Mouse (Mus musculus) megakaryocyte, embryonic 14.5 days (primary cell): ENCODE data around the gene Bak1. TPM values are rescaled to one million over a fixed set of nuclear protein-coding genes. Genes with fewer than 3 reads are reported as not detected.
"Not testable (repeated sequence)": the region's sequence is repeated elsewhere in the genome, so short reads cannot be mapped to it uniquely, and the experiment has no call there.

ENCODE experiments used
- H3K27me3 ChIP-seq: replicated peaks from 2 replicates; pipeline ENCODE3; 2012; ENCODE audit warnings: inconsistent platforms
- H3K36me3 ChIP-seq: replicated peaks from 2 replicates; pipeline ENCODE3; 2012; ENCODE audit warnings: low read length, inconsistent platforms, mixed read lengths
- H3K4me1 ChIP-seq: 2 replicates; pipeline ENCODE4 v1.6.1; 2012; ENCODE audit warnings: inconsistent platforms
- H3K4me3 ChIP-seq: replicated peaks from 2 replicates; pipeline ENCODE3; 2012; ENCODE audit warnings: moderate library complexity, mild to moderate bottlenecking, inconsistent platforms
- H3K9me3 ChIP-seq: 2 replicates; pipeline ENCODE4 v1.6.1; 2012; ENCODE audit warnings: inconsistent platforms
- FLI1 ChIP-seq: IDR thresholded peaks from 2 replicates; pipeline ENCODE4 v1.6.1; 2012; ENCODE audit warnings: low read length, inconsistent platforms, mixed read lengths
- GATA1 ChIP-seq: IDR thresholded peaks from 3 replicates; pipeline ENCODE4 v1.6.1; 2012; ENCODE audit warnings: mixed read lengths, low read length, inconsistent platforms, borderline replicate concordance
- polyA plus RNA-seq: library from polyadenylated mRNA; stranded (reverse); fragments of >175 nt; gene quantifications from 2 replicates; pipeline ENCODE4 v1.2.3, GENCODE M21; 2012; ENCODE audit warnings: low replicate concordance; ENCODE audit not compliant: insufficient read depth

The Bak1 gene
- polyA plus RNA-seq, 1 experiment = 277 TPM

- Histone ChIP-seq H3K4me1 (peaks cover 45% of the 10 kb centered on the region), H3K4me3 (no peak overlapping the region), H3K36me3 (no peaks in the 10 kb centered on the region), H3K27me3 (peaks cover 2% of the 10 kb centered on the region), H3K9me3 (no peaks in the 10 kb centered on the region)
- no peak for TF ChIP-seq GATA1
- no peak for TF ChIP-seq FLI1
These were observed 31.1 kb downstream of the Bak1 start for GRCm38 (mm10) chr17:26997661-26998060.

- peaks cover 2% of the 10 kb centered on the region for H3K27me3 ChIP-seq
These were observed 33.2 kb downstream of the Bak1 start for GRCm38 (mm10) chr17:26995562-26995961.

GRCm38 (mm10) chr17:26995006-26995405 is 33.8 kb downstream of the Bak1 start:
- Histone ChIP-seq H3K27me3 (peaks cover 2% of the 10 kb centered on the region), H3K36me3 (no peaks in the 10 kb centered on the region), H3K9me3 (no peaks in the 10 kb centered on the region), H3K4me3 (no peak overlapping the region), H3K4me1 (peaks cover 37% of the 10 kb centered on the region)
- no peak for TF ChIP-seq GATA1
- TF ChIP-seq FLI1 = no peak

More at GRCm38 (mm10) chr17:26995562-26995961, 33.2 kb downstream of the Bak1 start:
- H3K9me3 ChIP-seq = no peaks in the 10 kb centered on the region
- H3K4me3 ChIP-seq = peak overlapping the region; percentile 20
- no peaks in the 10 kb centered on the region for H3K36me3 ChIP-seq
- peaks cover 39% of the 10 kb centered on the region for H3K4me1 ChIP-seq
- no peak for TF ChIP-seq GATA1
- TF ChIP-seq FLI1 = no peak

GRCm38 (mm10) chr17:26994410-26994809 is 34.4 kb downstream of the Bak1 start:
- H3K27me3 ChIP-seq = peaks cover 2% of the 10 kb centered on the region
- TF ChIP-seq FLI1 (no peak), GATA1 (no peak)
- peaks cover 32% of the 10 kb centered on the region for H3K4me1 ChIP-seq
- H3K9me3 ChIP-seq = no peaks in the 10 kb centered on the region
- H3K36me3 ChIP-seq = no peaks in the 10 kb centered on the region
- H3K4me3 ChIP-seq = no peak overlapping the region

GRCm38 (mm10) chr17:26990521-26990920 is 38.3 kb downstream of the Bak1 start:
- TF ChIP-seq FLI1 (no peak), GATA1 (no peak)
- Histone ChIP-seq H3K27me3 (peaks cover 6% of the 10 kb centered on the region), H3K36me3 (peaks cover 2% of the 10 kb centered on the region), H3K4me3 (no peak overlapping the region), H3K4me1 (peaks cover 32% of the 10 kb centered on the region), H3K9me3 (peaks cover 16% of the 10 kb centered on the region)

- Histone ChIP-seq H3K4me1 (peaks cover 43% of the 10 kb centered on the region), H3K9me3 (peaks cover 16% of the 10 kb centered on the region), H3K27me3 (peaks cover 6% of the 10 kb centered on the region), H3K4me3 (no peak overlapping the region), H3K36me3 (peaks cover 2% of the 10 kb centered on the region)
- TF ChIP-seq GATA1 = no peak
These were observed 43.2 kb downstream of the Bak1 start for GRCm38 (mm10) chr17:26985503-26986179.

GRCm38 (mm10) chr17:26983382-26983781 is 45.4 kb downstream of the Bak1 start:
- Histone ChIP-seq H3K9me3 (peaks cover 16% of the 10 kb centered on the region), H3K4me1 (peaks cover 53% of the 10 kb centered on the region), H3K4me3 (no peak overlapping the region), H3K27me3 (peaks cover 6% of the 10 kb centered on the region), H3K36me3 (peaks cover 16% of the 10 kb centered on the region)
- no peak for TF ChIP-seq FLI1
- no peak for TF ChIP-seq GATA1

GRCm38 (mm10) chr17:26981050-26981449 is 47.8 kb downstream of the Bak1 start:
- Histone ChIP-seq H3K27me3 (no peaks in the 10 kb centered on the region), H3K4me3 (peak overlapping the region; percentile 12), H3K36me3 (peaks cover 36% of the 10 kb centered on the region), H3K9me3 (peaks cover 3% of the 10 kb centered on the region; the same call in 1 of the 2 replicates), H3K4me1 (peaks cover 52% of the 10 kb centered on the region)
- TF ChIP-seq GATA1 (no peak), FLI1 (no peak)

- Histone ChIP-seq H3K36me3 (peaks cover 52% of the 10 kb centered on the region), H3K9me3 (no peaks in the 10 kb centered on the region), H3K4me3 (no peak overlapping the region), H3K4me1 (peaks cover 68% of the 10 kb centered on the region), H3K27me3 (no peaks in the 10 kb centered on the region)
- TF ChIP-seq GATA1 (no peak), FLI1 (no peak)
These were observed 49.4 kb downstream of the Bak1 start for GRCm38 (mm10) chr17:26979426-26979825.

GRCm38 (mm10) chr17:26977354-26977753 is 51.5 kb downstream of the Bak1 start:
- H3K9me3 ChIP-seq, H3K27me3 ChIP-seq, H3K4me3 ChIP-seq: not testable (repeated sequence)
- Histone ChIP-seq H3K4me1 (peaks cover 70% of the 10 kb centered on the region), H3K36me3 (peaks cover 55% of the 10 kb centered on the region)
